Mouse (Mus musculus): ENCODE results near the gene Esrra.

Esrra gene

GRCm38 (mm10) chr19:6954046-6954445, 32.4 kb upstream of the Esrra start:
- Histone ChIP-seq H3K4me1 (replicated peaks; ENCODE audit: low read depth, low read length) (peaks cover 86% of the 10 kb centered on the region), H3K36me3 (ENCODE audit: insufficient read depth, low read length) (peaks cover 73% of the 10 kb centered on the region), H3K27me3 (ENCODE audit: insufficient read depth, low read length) (no peaks in the 10 kb centered on the region), H3K4me3 (replicated peaks; ENCODE audit: low read length) (no peak overlapping the region), H3K9me3 (ENCODE audit: low read length) (no peaks in the 10 kb centered on the region)
- no peak for TF ChIP-seq NANOG (IDR thresholded peaks at IDR 0.05; ENCODE audit: borderline replicate concordance, low read length)
- peak; percentile 30; the same call in 1 of the 2 replicates for TF ChIP-seq CTCF (conservative IDR thresholded peaks at IDR 0.05; ENCODE audit: low read length)

GRCm38 (mm10) chr19:6952712-6953037, 31.1 kb upstream of the Esrra start:
- Histone ChIP-seq H3K27me3 (ENCODE audit: insufficient read depth, low read length) (no peaks in the 10 kb centered on the region), H3K36me3 (ENCODE audit: insufficient read depth, low read length) (peaks cover 61% of the 10 kb centered on the region), H3K9me3 (ENCODE audit: low read length) (no peaks in the 10 kb centered on the region), H3K4me3 (replicated peaks; ENCODE audit: low read length) (peak overlapping the region; percentile 88), H3K4me1 (replicated peaks; ENCODE audit: low read depth, low read length) (peaks cover 86% of the 10 kb centered on the region)
- no peak for TF ChIP-seq POU5F1 (IDR thresholded peaks at IDR 0.05; ENCODE audit: borderline replicate concordance, low read length)

- H3K9me3 ChIP-seq (ENCODE audit: low read length), result no peaks in the 10 kb centered on the region
- H3K4me3 ChIP-seq (replicated peaks; ENCODE audit: low read length), result peak overlapping the region; percentile 88
- TF ChIP-seq NANOG (IDR thresholded peaks at IDR 0.05; ENCODE audit: borderline replicate concordance, low read length) (no peak), POU5F1 (IDR thresholded peaks at IDR 0.05; ENCODE audit: borderline replicate concordance, low read length) (no peak)
Measured at GRCm38 (mm10) chr19:6951994-6952711, 30.5 kb upstream of the Esrra start.

GRCm38 (mm10) chr19:6951381-6951968, 29.9 kb upstream of the Esrra start:
- Histone ChIP-seq H3K36me3 (ENCODE audit: insufficient read depth, low read length) (peaks cover 49% of the 10 kb centered on the region), H3K4me1 (replicated peaks; ENCODE audit: low read depth, low read length) (peaks cover 85% of the 10 kb centered on the region), H3K4me3 (replicated peaks; ENCODE audit: low read length) (peak overlapping the region; percentile 88), H3K27me3 (ENCODE audit: insufficient read depth, low read length) (no peaks in the 10 kb centered on the region), H3K9me3 (ENCODE audit: low read length) (no peaks in the 10 kb centered on the region)
- TF ChIP-seq NANOG (IDR thresholded peaks at IDR 0.05; ENCODE audit: borderline replicate concordance, low read length) (no peak), CTCF (conservative IDR thresholded peaks at IDR 0.05; ENCODE audit: low read length) (no peak), POU5F1 (IDR thresholded peaks at IDR 0.05; ENCODE audit: borderline replicate concordance, low read length) (no peak)

More at GRCm38 (mm10) chr19:6951994-6952711, 30.5 kb upstream of the Esrra start:
- Histone ChIP-seq H3K4me1 (replicated peaks; ENCODE audit: low read depth, low read length) (peaks cover 85% of the 10 kb centered on the region), H3K36me3 (ENCODE audit: insufficient read depth, low read length) (peaks cover 56% of the 10 kb centered on the region), H3K27me3 (ENCODE audit: insufficient read depth, low read length) (no peaks in the 10 kb centered on the region)

- Histone ChIP-seq H3K4me1 (replicated peaks; ENCODE audit: low read depth, low read length) (peaks cover 84% of the 10 kb centered on the region), H3K4me3 (replicated peaks; ENCODE audit: low read length) (peak overlapping the region; percentile 88), H3K9me3 (ENCODE audit: low read length) (no peaks in the 10 kb centered on the region), H3K36me3 (ENCODE audit: insufficient read depth, low read length) (peaks cover 48% of the 10 kb centered on the region), H3K27me3 (ENCODE audit: insufficient read depth, low read length) (no peaks in the 10 kb centered on the region)
- no peak for TF ChIP-seq CTCF (conservative IDR thresholded peaks at IDR 0.05; ENCODE audit: low read length)
- no peak for TF ChIP-seq POU5F1 (IDR thresholded peaks at IDR 0.05; ENCODE audit: borderline replicate concordance, low read length)
- TF ChIP-seq NANOG (IDR thresholded peaks at IDR 0.05; ENCODE audit: borderline replicate concordance, low read length), result no peak
Measured at GRCm38 (mm10) chr19:6950613-6951153, 29.1 kb upstream of the Esrra start.

GRCm38 (mm10) chr19:6949951-6950350, 28.3 kb upstream of the Esrra start:
- no peaks in the 10 kb centered on the region for H3K27me3 ChIP-seq (ENCODE audit: insufficient read depth, low read length)
- TF ChIP-seq POU5F1 (IDR thresholded peaks at IDR 0.05; ENCODE audit: borderline replicate concordance, low read length), result no peak
- peak overlapping the region; percentile 88 for H3K4me3 ChIP-seq (replicated peaks; ENCODE audit: low read length)
- H3K9me3 ChIP-seq (ENCODE audit: low read length), result no peaks in the 10 kb centered on the region
- H3K4me1 ChIP-seq (replicated peaks; ENCODE audit: low read depth, low read length), result peaks cover 83% of the 10 kb centered on the region
- peaks cover 48% of the 10 kb centered on the region for H3K36me3 ChIP-seq (ENCODE audit: insufficient read depth, low read length)

- peaks cover 80% of the 10 kb centered on the region for H3K4me1 ChIP-seq (replicated peaks; ENCODE audit: low read depth, low read length)
- H3K4me3 ChIP-seq (replicated peaks; ENCODE audit: low read length), result peak overlapping the region; percentile 88; the same call in 1 of the 2 replicates
- H3K9me3 ChIP-seq (ENCODE audit: low read length), result no peaks in the 10 kb centered on the region
- peaks cover 45% of the 10 kb centered on the region for H3K36me3 ChIP-seq (ENCODE audit: insufficient read depth, low read length)
- no peaks in the 10 kb centered on the region for H3K27me3 ChIP-seq (ENCODE audit: insufficient read depth, low read length)
- TF ChIP-seq CTCF (conservative IDR thresholded peaks at IDR 0.05; ENCODE audit: low read length) (no peak), NANOG (IDR thresholded peaks at IDR 0.05; ENCODE audit: borderline replicate concordance, low read length) (no peak), POU5F1 (IDR thresholded peaks at IDR 0.05; ENCODE audit: borderline replicate concordance, low read length) (no peak)
Measured at GRCm38 (mm10) chr19:6949532-6949931, 27.9 kb upstream of the Esrra start.

GRCm38 (mm10) chr19:6948186-6948585, 26.6 kb upstream of the Esrra start:
- Histone ChIP-seq H3K4me1 (replicated peaks; ENCODE audit: low read depth, low read length) (peaks cover 74% of the 10 kb centered on the region), H3K27me3 (ENCODE audit: insufficient read depth, low read length) (no peaks in the 10 kb centered on the region), H3K4me3 (replicated peaks; ENCODE audit: low read length) (no peak overlapping the region), H3K36me3 (ENCODE audit: insufficient read depth, low read length) (peaks cover 36% of the 10 kb centered on the region), H3K9me3 (ENCODE audit: low read length) (no peaks in the 10 kb centered on the region)
- TF ChIP-seq CTCF (conservative IDR thresholded peaks at IDR 0.05; ENCODE audit: low read length) (no peak), NANOG (IDR thresholded peaks at IDR 0.05; ENCODE audit: borderline replicate concordance, low read length) (no peak), POU5F1 (IDR thresholded peaks at IDR 0.05; ENCODE audit: borderline replicate concordance, low read length) (no peak)

- Histone ChIP-seq H3K36me3 (ENCODE audit: insufficient read depth, low read length) (peaks cover 32% of the 10 kb centered on the region), H3K4me3 (replicated peaks; ENCODE audit: low read length) (no peak overlapping the region), H3K9me3 (ENCODE audit: low read length) (no peaks in the 10 kb centered on the region), H3K4me1 (replicated peaks; ENCODE audit: low read depth, low read length) (peaks cover 74% of the 10 kb centered on the region), H3K27me3 (ENCODE audit: insufficient read depth, low read length) (no peaks in the 10 kb centered on the region)
- TF ChIP-seq POU5F1 (IDR thresholded peaks at IDR 0.05; ENCODE audit: borderline replicate concordance, low read length), result no peak
- no peak for TF ChIP-seq CTCF (conservative IDR thresholded peaks at IDR 0.05; ENCODE audit: low read length)
Measured at GRCm38 (mm10) chr19:6947742-6948141, 26.1 kb upstream of the Esrra start.
